Comparison of ENCODE assay signal across 6 mouse cellular contexts in genomic region chr7:62262174-62262573, GRCm38 (mm10).
A peak's percentile ranks its signal among the peaks of the same experiment; 100 is the strongest.
DNase-seq lines count a peak whose midpoint lies in the region; ATAC-seq lines count a peak whose summit lies in the region.
"Not testable (repeated sequence)": the region's sequence is repeated elsewhere in the genome, so short reads cannot be mapped to it uniquely, and the experiment has no call there.

No protein-coding gene starts in this region.

- H3K9ac ChIP-seq in forebrain, embryonic 12.5 days; hindbrain, embryonic 14.5 days; midbrain, embryonic 11.5 days (ENCODE audit: low read length); midbrain, embryonic 15.5 days: not testable (repeated sequence)

- DNase-seq in embryo, embryonic 10.5 days (ENCODE audit: low spot score) = peak; percentile 13
- not testable (repeated sequence) for DNase-seq in hindbrain, embryonic 10.5 days (ENCODE audit: low spot score); midbrain, embryonic 11.5 days (ENCODE audit: low spot score, missing footprints)
- peak; percentile 24 for DNase-seq in hindbrain, embryonic 14.5 days (ENCODE audit: low spot score)

- ATAC-seq in forebrain, embryonic 12.5 days (ENCODE audit: low FRiP score) = peak; percentile 69; the same call in 1 of the 2 replicates
- not testable (repeated sequence) for ATAC-seq in hindbrain, embryonic 14.5 days (ENCODE audit: low FRiP score); midbrain, embryonic 11.5 days (ENCODE audit: low FRiP score); midbrain, embryonic 15.5 days (replicated peaks)

- peak overlapping the region; percentile 80 for H3K27ac ChIP-seq in forebrain, embryonic 12.5 days
- H3K27ac ChIP-seq in hindbrain, embryonic 10.5 days = peak overlapping the region; percentile 69
- peak overlapping the region; percentile 86 for H3K27ac ChIP-seq in hindbrain, embryonic 14.5 days
- 0 out of 2 replicates have a peak overlapping the region, but pooled peaks have one; percentile 35 for H3K27ac ChIP-seq in midbrain, embryonic 11.5 days (ENCODE audit: low read depth, low read length)
- peak overlapping the region; percentile 77 for H3K27ac ChIP-seq in midbrain, embryonic 15.5 days

- not testable (repeated sequence) for H3K9me3 ChIP-seq in forebrain, embryonic 12.5 days; hindbrain, embryonic 10.5 days; hindbrain, embryonic 14.5 days (ENCODE audit: control insufficient read depth, low read length); midbrain, embryonic 11.5 days (ENCODE audit: control insufficient read depth, low read length); midbrain, embryonic 15.5 days

- 38% methylated on average over 2 of the region's 2 CpGs for WGBS in forebrain, embryonic 12.5 days
- 57% methylated on average over 2 of the region's 2 CpGs for WGBS in hindbrain, embryonic 10.5 days
- 45% methylated on average over 2 of the region's 2 CpGs for WGBS in hindbrain, embryonic 14.5 days
- WGBS in midbrain, embryonic 11.5 days = 44% methylated on average over 2 of the region's 2 CpGs
- 40% methylated on average over 2 of the region's 2 CpGs for WGBS in midbrain, embryonic 15.5 days

- not testable (repeated sequence) for H3K4me3 ChIP-seq in forebrain, embryonic 12.5 days (replicated peaks); hindbrain, embryonic 10.5 days; hindbrain, embryonic 14.5 days (replicated peaks; ENCODE audit: low read length); midbrain, embryonic 11.5 days (ENCODE audit: low read depth, low read length); midbrain, embryonic 15.5 days

- not testable (repeated sequence) for H3K4me1 ChIP-seq in forebrain, embryonic 12.5 days; hindbrain, embryonic 14.5 days (replicated peaks; ENCODE audit: control insufficient read depth, insufficient read depth, low read length); midbrain, embryonic 11.5 days (ENCODE audit: control insufficient read depth, insufficient read depth, low read length); midbrain, embryonic 15.5 days
- peaks cover 14% of the 10 kb centered on the region; the same call in 1 of the 2 replicates for H3K4me1 ChIP-seq in hindbrain, embryonic 10.5 days (replicated peaks)

- not testable (repeated sequence) for H3K4me2 ChIP-seq in forebrain, embryonic 12.5 days; hindbrain, embryonic 14.5 days (replicated peaks); midbrain, embryonic 11.5 days; midbrain, embryonic 15.5 days

- H3K36me3 ChIP-seq in forebrain, embryonic 12.5 days (replicated peaks); hindbrain, embryonic 10.5 days; hindbrain, embryonic 14.5 days (replicated peaks; ENCODE audit: control insufficient read depth, insufficient read depth); midbrain, embryonic 11.5 days (ENCODE audit: control insufficient read depth, insufficient read depth, low read length); midbrain, embryonic 15.5 days (replicated peaks): not testable (repeated sequence)

- H3K27me3 ChIP-seq in forebrain, embryonic 12.5 days; hindbrain, embryonic 10.5 days (ENCODE audit: insufficient read depth, poor library complexity, severe bottlenecking); hindbrain, embryonic 14.5 days (ENCODE audit: control insufficient read depth, insufficient read depth, low read length); midbrain, embryonic 11.5 days (ENCODE audit: control insufficient read depth, insufficient read depth, low read length); midbrain, embryonic 15.5 days (replicated peaks): not testable (repeated sequence)

Comparison
In these comparisons a context has a peak if more than half of its experiments do, and no peak if none do; other contexts are left out.
1. H3K27ac ChIP-seq: peak in every context shown above with its lines; median percentile 86 in hindbrain, embryonic 14.5 days; 80 in forebrain, embryonic 12.5 days; 77 in midbrain, embryonic 15.5 days; 69 in hindbrain, embryonic 10.5 days; 35 in midbrain, embryonic 11.5 days.